Mouse (Mus musculus) stomach, postnatal 0 days (tissue): ENCODE results near the gene Mypop.

Experiments
- CTCF ChIP-seq: IDR thresholded peaks from 2 replicates; pipeline ENCODE4 v1.5.1; 2016; ENCODE audit warnings: antibody characterized with exemption, low read depth, mild to moderate bottlenecking, moderate library complexity
- EP300 ChIP-seq: optimal IDR thresholded peaks from 2 replicates; pipeline ENCODE3; 2016; ENCODE audit warnings: antibody characterized with exemption

DNA sequence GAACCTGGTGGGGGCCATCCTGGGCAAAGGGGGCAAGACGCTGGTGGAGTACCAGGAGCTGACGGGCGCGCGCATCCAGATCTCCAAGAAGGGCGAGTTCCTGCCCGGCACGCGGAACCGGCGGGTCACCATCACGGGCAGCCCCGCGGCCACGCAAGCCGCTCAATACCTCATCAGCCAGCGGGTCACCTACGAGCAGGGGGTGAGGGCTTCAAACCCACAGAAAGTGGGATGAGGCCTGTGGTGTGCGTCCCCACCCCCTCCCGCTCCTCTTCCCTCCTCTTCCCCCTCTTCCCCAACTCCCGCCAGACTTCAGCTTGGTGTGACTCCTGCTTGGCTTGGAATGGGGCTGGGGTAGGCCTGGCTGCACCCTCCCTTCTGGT, 32.7 kb upstream of the Mypop start:
- no peak for TF ChIP-seq CTCF
- no peak for TF ChIP-seq EP300
